Mouse (Mus musculus): ENCODE results near the gene Rere. TPM values are rescaled to one million over a fixed set of nuclear protein-coding genes. Genes with fewer than 3 reads are reported as not detected.

Gene Rere
- polyA plus RNA-seq, 1 experiment from 2014 or later, result 28.4 TPM

GRCm38 (mm10) chr4:150306701-150307100 is 25.3 kb downstream of the Rere start:
- Histone ChIP-seq H3K4me1 (replicated peaks) (peaks cover 28% of the 10 kb centered on the region), H3K9ac (no peak overlapping the region), H3K4me2 (replicated peaks) (peak overlapping the region; percentile 30; the same call in 1 of the 2 replicates), H3K9me3 (no peaks in the 10 kb centered on the region), H3K36me3 (no peaks in the 10 kb centered on the region), H3K27ac (peak overlapping the region; percentile 20; the same call in 1 of the 2 replicates), H3K4me3 (replicated peaks) (no peak overlapping the region), H3K27me3 (replicated peaks) (no peaks in the 10 kb centered on the region)
- WGBS, result 36% methylated on average over 2 of the region's 2 CpGs
- peak; percentile 78 for ATAC-seq

- Histone ChIP-seq H3K9ac (no peak overlapping the region), H3K4me3 (replicated peaks) (no peak overlapping the region), H3K36me3 (no peaks in the 10 kb centered on the region), H3K4me1 (replicated peaks) (peaks cover 26% of the 10 kb centered on the region), H3K27me3 (replicated peaks) (no peaks in the 10 kb centered on the region), H3K27ac (no peak overlapping the region), H3K4me2 (replicated peaks) (no peak overlapping the region), H3K9me3 (no peaks in the 10 kb centered on the region)
- 83% methylated on average over 1 of the region's 1 CpGs for whole genome bisulfite sequencing
- ATAC-seq, result no peak
Measured at GRCm38 (mm10) chr4:150307226-150307625, 25.8 kb downstream of the Rere start.

GRCm38 (mm10) chr4:150311431-150311830 is 30.0 kb downstream of the Rere start:
- 53% methylated on average over 2 of the region's 2 CpGs for WGBS
- H3K27ac ChIP-seq, result no peak overlapping the region
- H3K27me3 ChIP-seq (replicated peaks), result no peaks in the 10 kb centered on the region
- H3K4me1 ChIP-seq (replicated peaks), result peaks cover 24% of the 10 kb centered on the region
- no peak for ATAC-seq
- H3K9me3 ChIP-seq, result no peaks in the 10 kb centered on the region
- no peaks in the 10 kb centered on the region for H3K36me3 ChIP-seq
- H3K4me3 ChIP-seq (replicated peaks), result no peak overlapping the region
- H3K4me2 ChIP-seq (replicated peaks), result no peak overlapping the region
- no peak overlapping the region for H3K9ac ChIP-seq

- no peaks in the 10 kb centered on the region for H3K27me3 ChIP-seq (replicated peaks)
- H3K4me1 ChIP-seq (replicated peaks), result peaks cover 18% of the 10 kb centered on the region; the same call in 1 of the 2 replicates
- no peak overlapping the region for H3K4me2 ChIP-seq (replicated peaks)
- WGBS, result 94% methylated on average over 2 of the region's 2 CpGs
- H3K9ac ChIP-seq, result no peak overlapping the region
- H3K36me3 ChIP-seq, result no peaks in the 10 kb centered on the region
- H3K4me3 ChIP-seq (replicated peaks), result no peak overlapping the region
- ATAC-seq, result no peak
- no peaks in the 10 kb centered on the region for H3K9me3 ChIP-seq
- H3K27ac ChIP-seq, result no peak overlapping the region
Measured at GRCm38 (mm10) chr4:150312646-150313045, 31.2 kb downstream of the Rere start.

- no peaks in the 10 kb centered on the region for H3K9me3 ChIP-seq
- no peaks in the 10 kb centered on the region for H3K27me3 ChIP-seq (replicated peaks)
- H3K9ac ChIP-seq, result no peak overlapping the region
- ATAC-seq, result no peak
- no peak overlapping the region for H3K4me2 ChIP-seq (replicated peaks)
- H3K27ac ChIP-seq, result no peak overlapping the region
- peaks cover 11% of the 10 kb centered on the region; the same call in 1 of the 2 replicates for H3K4me1 ChIP-seq (replicated peaks)
- 95% methylated on average over 19 of the region's 19 CpGs for WGBS
- H3K4me3 ChIP-seq (replicated peaks), result no peak overlapping the region
- no peaks in the 10 kb centered on the region for H3K36me3 ChIP-seq
Measured at GRCm38 (mm10) chr4:150315301-150315700, 33.9 kb downstream of the Rere start.

GRCm38 (mm10) chr4:150316546-150316945 is 35.1 kb downstream of the Rere start:
- H3K27me3 ChIP-seq (replicated peaks), result no peaks in the 10 kb centered on the region
- H3K9ac ChIP-seq, result no peak overlapping the region
- ATAC-seq, result no peak
- H3K4me1 ChIP-seq (replicated peaks), result 0 out of 2 replicates have a peak, but pooled peaks cover 3% of the 10 kb centered on the region
- no peak overlapping the region for H3K4me2 ChIP-seq (replicated peaks)
- no peaks in the 10 kb centered on the region for H3K36me3 ChIP-seq
- no peak overlapping the region for H3K27ac ChIP-seq
- WGBS, result 94% methylated on average over 1 of the region's 1 CpGs
- H3K4me3 ChIP-seq (replicated peaks), result no peak overlapping the region
- no peaks in the 10 kb centered on the region for H3K9me3 ChIP-seq

GRCm38 (mm10) chr4:150325046-150325801 is 43.8 kb downstream of the Rere start:
- H3K4me2 ChIP-seq (replicated peaks), result no peak overlapping the region
- 72% methylated on average over 3 of the region's 3 CpGs for WGBS
- no peak overlapping the region for H3K9ac ChIP-seq
- no peaks in the 10 kb centered on the region for H3K36me3 ChIP-seq
- no peak overlapping the region for H3K27ac ChIP-seq
- no peaks in the 10 kb centered on the region for H3K9me3 ChIP-seq
- H3K4me1 ChIP-seq (replicated peaks), result no peaks in the 10 kb centered on the region; the same call in 1 of the 2 replicates
- H3K27me3 ChIP-seq (replicated peaks), result no peaks in the 10 kb centered on the region
- ATAC-seq, result no peak
- no peak overlapping the region for H3K4me3 ChIP-seq (replicated peaks)

- 76% methylated on average over 2 of the region's 2 CpGs for WGBS
- Histone ChIP-seq H3K36me3 (no peaks in the 10 kb centered on the region), H3K27me3 (replicated peaks) (no peaks in the 10 kb centered on the region), H3K27ac (no peak overlapping the region), H3K4me3 (replicated peaks) (no peak overlapping the region), H3K9me3 (no peaks in the 10 kb centered on the region), H3K4me2 (replicated peaks) (no peak overlapping the region), H3K9ac (no peak overlapping the region), H3K4me1 (replicated peaks) (no peaks in the 10 kb centered on the region; the same call in 1 of the 2 replicates)
- ATAC-seq, result no peak
Measured at GRCm38 (mm10) chr4:150326005-150326404, 44.6 kb downstream of the Rere start.

GRCm38 (mm10) chr4:150327476-150327875 is 46.0 kb downstream of the Rere start:
- Histone ChIP-seq H3K9me3 (no peaks in the 10 kb centered on the region), H3K9ac (no peak overlapping the region), H3K27ac (no peak overlapping the region), H3K4me2 (replicated peaks) (no peak overlapping the region), H3K4me3 (replicated peaks) (no peak overlapping the region), H3K36me3 (no peaks in the 10 kb centered on the region), H3K27me3 (replicated peaks) (no peaks in the 10 kb centered on the region), H3K4me1 (replicated peaks) (no peaks in the 10 kb centered on the region; the same call in 1 of the 2 replicates)
- 68% methylated on average over 4 of the region's 4 CpGs for WGBS
- ATAC-seq, result no peak

- H3K27me3 ChIP-seq (replicated peaks), result no peaks in the 10 kb centered on the region
- H3K9me3 ChIP-seq, result no peaks in the 10 kb centered on the region
- no peak overlapping the region for H3K4me3 ChIP-seq (replicated peaks)
- H3K4me1 ChIP-seq (replicated peaks), result peaks cover 2% of the 10 kb centered on the region; the same call in 1 of the 2 replicates
- 81% methylated on average over 4 of the region's 4 CpGs for WGBS
- no peak overlapping the region for H3K27ac ChIP-seq
- no peaks in the 10 kb centered on the region for H3K36me3 ChIP-seq
- H3K4me2 ChIP-seq (replicated peaks), result no peak overlapping the region
- no peak for ATAC-seq
- no peak overlapping the region for H3K9ac ChIP-seq
Measured at GRCm38 (mm10) chr4:150333927-150334682, 52.7 kb downstream of the Rere start.

- no peak overlapping the region for H3K4me2 ChIP-seq (replicated peaks)
- no peaks in the 10 kb centered on the region for H3K9me3 ChIP-seq
- no peak overlapping the region for H3K9ac ChIP-seq
- WGBS, result 97% methylated on average over 1 of the region's 1 CpGs
- no peaks in the 10 kb centered on the region for H3K36me3 ChIP-seq
- H3K4me1 ChIP-seq (replicated peaks), result 0 out of 2 replicates have a peak, but pooled peaks cover 2% of the 10 kb centered on the region
- H3K27ac ChIP-seq, result no peak overlapping the region
- no peak overlapping the region for H3K4me3 ChIP-seq (replicated peaks)
- no peak for ATAC-seq
- no peaks in the 10 kb centered on the region for H3K27me3 ChIP-seq (replicated peaks)
Measured at GRCm38 (mm10) chr4:150337260-150337659, 55.8 kb downstream of the Rere start.

- H3K9ac ChIP-seq, result no peak overlapping the region
- ATAC-seq, result no peak
- H3K27ac ChIP-seq, result no peak overlapping the region
- H3K4me1 ChIP-seq (replicated peaks), result peaks cover 2% of the 10 kb centered on the region; the same call in 1 of the 2 replicates
- no peaks in the 10 kb centered on the region for H3K27me3 ChIP-seq (replicated peaks)
- no peak overlapping the region for H3K4me2 ChIP-seq (replicated peaks)
- no peaks in the 10 kb centered on the region for H3K9me3 ChIP-seq
- 64% methylated on average over 8 of the region's 8 CpGs for WGBS
- H3K36me3 ChIP-seq, result no peaks in the 10 kb centered on the region
- no peak overlapping the region for H3K4me3 ChIP-seq (replicated peaks)
Measured at GRCm38 (mm10) chr4:150338906-150339650, 57.6 kb downstream of the Rere start.

Data from intestine, embryonic 15.5 days (tissue).